ENCODE assay signal across 8 mouse cellular contexts in genomic region chr14:102982016-102982626, GRCm38 (mm10). TPM values are rescaled to one million over a fixed set of nuclear protein-coding genes. Genes with fewer than 3 reads are reported as not detected.
DNase-seq lines count a peak whose midpoint lies in the region; ATAC-seq and TF ChIP-seq lines count a peak whose summit lies in the region.

No protein-coding gene starts in this region.

- intact Hi-C loops in heart, postnatal 36 days (cut with DNase I), result loop anchor here (1.0 to 5.0 kb wide), 4 partner anchors 60 to 171 kb away; partner anchors contain the start of gene Fbxl3

- DNase-seq in heart, adult 8-10 months (ENCODE audit: low spot score), result peak; percentile 53
- no peak for DNase-seq in heart, adult 11 months
- peak; percentile 67 for DNase-seq in forebrain, embryonic 10.5 days (ENCODE audit: extremely low spot score, low spot score)
- DNase-seq in heart, postnatal 36 days, result peak; percentile 85 to 86
- DNase-seq in layer of hippocampus, adult 18-20 months (ENCODE audit: low spot score in 2 of 2), result peak; percentile 43 to 46

- H3K27me3 ChIP-seq in forebrain, embryonic 10.5 days (ENCODE audit: poor library complexity, severe bottlenecking), result peaks cover 47% of the 10 kb centered on the region
- no peaks in the 10 kb centered on the region for H3K27me3 ChIP-seq in stomach, embryonic 15.5 days (replicated peaks)

- H3K4me3 ChIP-seq in bone marrow macrophage, adult 2 months (ENCODE audit: insufficient read depth, low read length), result peak overlapping the region; percentile 93
- peak overlapping the region; percentile 71 for H3K4me3 ChIP-seq in forebrain, embryonic 10.5 days
- H3K4me3 ChIP-seq in macrophage (ENCODE audit: inconsistent target), result peak overlapping the region; percentile 33
- H3K4me3 ChIP-seq in stomach, embryonic 15.5 days (replicated peaks), result peak overlapping the region; percentile 66

- peaks cover 42% of the 10 kb centered on the region for H3K79me2 ChIP-seq in macrophage (ENCODE audit: inconsistent target)

- peak; percentile 14; the same call in 1 of the 2 replicates for ATAC-seq in stomach, embryonic 15.5 days (ENCODE audit: insufficient read depth, low FRiP score, low read depth)

- peak; percentile 99 for TF ChIP-seq POLR2A in bone marrow macrophage, adult 2 months (IDR thresholded peaks at IDR 0.05; ENCODE audit: borderline replicate concordance, low read depth, low read length)

- no peaks in the 10 kb centered on the region for H3K9me3 ChIP-seq in forebrain, embryonic 10.5 days
- H3K9me3 ChIP-seq in stomach, embryonic 15.5 days, result no peaks in the 10 kb centered on the region

- peak overlapping the region; percentile 85 for H3K27ac ChIP-seq in bone marrow macrophage, adult 2 months (ENCODE audit: insufficient read depth, low read depth, low read length)
- peak overlapping the region; percentile 85 for H3K27ac ChIP-seq in forebrain, embryonic 10.5 days
- peak overlapping the region; percentile 34 for H3K27ac ChIP-seq in macrophage
- H3K27ac ChIP-seq in stomach, embryonic 15.5 days, result peak overlapping the region; percentile 85

- H3K36me3 ChIP-seq in forebrain, embryonic 10.5 days (replicated peaks), result no peaks in the 10 kb centered on the region
- H3K36me3 ChIP-seq in macrophage (ENCODE audit: inconsistent target), result no peaks in the 10 kb centered on the region; the same call in 1 of the 2 replicates
- no peaks in the 10 kb centered on the region for H3K36me3 ChIP-seq in stomach, embryonic 15.5 days

- peak overlapping the region; percentile 91 for H3K4me2 ChIP-seq in stomach, embryonic 15.5 days

- TF ChIP-seq CTCF in bone marrow macrophage, adult 2 months (IDR thresholded peaks at IDR 0.05; ENCODE audit: low read depth, low read length), result no peak

- 0% methylated on average over 75 of the region's 76 CpGs for WGBS in forebrain, embryonic 10.5 days
- WGBS in macrophage (ENCODE audit: missing documents), result under 1% methylated on average over 75 of the region's 76 CpGs
- under 1% methylated on average over 68 of the region's 76 CpGs for WGBS in stomach, embryonic 15.5 days

- peaks cover 12% of the 10 kb centered on the region for H3K4me1 ChIP-seq in bone marrow macrophage, adult 2 months (ENCODE audit: control insufficient read depth, insufficient read depth, low read length)
- H3K4me1 ChIP-seq in forebrain, embryonic 10.5 days, result peaks cover 29% of the 10 kb centered on the region
- H3K4me1 ChIP-seq in stomach, embryonic 15.5 days, result 0 out of 2 replicates have a peak, but pooled peaks cover 5% of the 10 kb centered on the region

- H3K9ac ChIP-seq in stomach, embryonic 15.5 days, result peak overlapping the region; percentile 52

RNA-seq across cellular contexts. Expression of gene Kctd12, which starts 0.3 kb away (rescaled TPM):
- 10 to 100 TPM; 13.4 to 20.0 (median 18.0) TPM for total RNA-seq in heart, adult 8-10 months (2022)
- 131 TPM in 2 replicates for polyA plus RNA-seq in bone marrow macrophage, adult 2 months (2012; ENCODE audit: insufficient read depth, insufficient read length, missing spikeins)
- 2.1 and 3.1 TPM in 2 replicates for polyA plus RNA-seq in forebrain, embryonic 10.5 days (2016; fragmentation: Nextera tagmentation; extraction: Ambion mirVana)
- total RNA-seq in heart, postnatal 36 days (2021), result 10 to 100 TPM; 20.7 to 23.3 TPM
- 100 to 1,000 TPM; 121 to 126 TPM for total RNA-seq in layer of hippocampus, adult 18-20 months (2021)
- total RNA-seq in macrophage (2018; cell fraction: chromatin; rRNA removed), result 1,000 to 10,000 TPM in 3 of 26 experiments, 100 to 1,000 TPM in 21, 10 to 100 TPM in 2; 91.3 to 2,709 (median 319) TPM
- total RNA-seq in macrophage (2018; cell fraction: cytosol; rRNA removed), result 1,000 to 10,000 TPM in 5 of 26 experiments, 100 to 1,000 TPM in 21; 179 to 1,886 (median 305) TPM
- 1,000 to 10,000 TPM in 8 of 26 experiments, 100 to 1,000 TPM in 18; 196 to 3,512 (median 542) TPM for total RNA-seq in macrophage (2018; cell fraction: nucleus; rRNA removed)
- 84.3 to 203 TPM (median 151 TPM) in 3 replicates for polyA plus RNA-seq in macrophage (2018)
- polyA plus RNA-seq in stomach, embryonic 15.5 days (2015; fragmentation: Nextera tagmentation; extraction: Ambion mirVana), result 14.8 and 19.2 TPM in 2 replicates

Comparison
In these comparisons a context has a peak if more than half of its experiments do, and no peak if none do; other contexts are left out.
1. H3K27ac ChIP-seq: peak in every context shown above with its lines; median percentile 85 in bone marrow macrophage, adult 2 months; 85 in forebrain, embryonic 10.5 days; 85 in stomach, embryonic 15.5 days; 34 in macrophage.
2. H3K4me3 ChIP-seq: peak in every context shown above with its lines; median percentile 93 in bone marrow macrophage, adult 2 months; 71 in forebrain, embryonic 10.5 days; 66 in stomach, embryonic 15.5 days; 33 in macrophage.